Mouse (Mus musculus): Measurements from ENCODE around the gene Prkab1. TPM values are rescaled to one million over a fixed set of nuclear protein-coding genes. Genes with fewer than 3 reads are reported as not detected.

The Prkab1 gene
- polyA plus RNA-seq, 1 experiment = 27.7 TPM

DNA sequence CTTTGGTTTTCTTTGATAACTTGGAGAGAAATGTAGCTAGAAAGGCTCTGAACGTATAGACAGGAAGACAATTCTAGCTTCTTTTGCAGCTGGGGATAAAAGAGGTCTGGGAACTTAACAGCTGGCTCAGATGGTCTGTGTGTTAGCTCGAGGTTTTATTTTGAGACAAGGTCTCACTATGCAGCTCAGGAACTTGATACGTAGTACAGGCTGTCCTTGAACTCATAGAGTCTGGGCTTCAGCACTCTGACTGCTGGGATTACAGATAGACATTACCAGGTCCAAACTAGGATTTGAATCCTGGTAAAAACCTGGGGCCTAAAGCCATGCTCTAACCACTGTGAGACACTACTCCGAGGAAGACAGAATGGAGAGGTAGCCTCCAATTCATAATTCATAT is 21.9 kb upstream of the Prkab1 start:
- H3K27me3 ChIP-seq (ENCODE audit: control insufficient read depth, insufficient read depth, low read length, poor library complexity, severe bottlenecking) = no peaks in the 10 kb centered on the region
- no peak overlapping the region for H3K9ac ChIP-seq (ENCODE audit: low read depth, poor library complexity, severe bottlenecking)
- H3K4me3 ChIP-seq (ENCODE audit: low read depth, low read length) = no peak overlapping the region
- H3K9me3 ChIP-seq (replicated peaks; ENCODE audit: control insufficient read depth, insufficient read depth, low read length, poor library complexity, severe bottlenecking) = no peaks in the 10 kb centered on the region
- no peaks in the 10 kb centered on the region for H3K36me3 ChIP-seq (ENCODE audit: control insufficient read depth, insufficient read depth, low read length, poor library complexity, severe bottlenecking)
- H3K4me1 ChIP-seq (ENCODE audit: control insufficient read depth, insufficient read depth, low read length) = no peaks in the 10 kb centered on the region
- no peak overlapping the region for H3K27ac ChIP-seq (ENCODE audit: insufficient read depth, low read length)
- TF ChIP-seq EP300 (IDR thresholded peaks at IDR 0.05; ENCODE audit: insufficient read depth, low read depth, low read length) (no peak), CTCF (IDR thresholded peaks at IDR 0.05; ENCODE audit: low read depth, low read length) (no peak)

DNA sequence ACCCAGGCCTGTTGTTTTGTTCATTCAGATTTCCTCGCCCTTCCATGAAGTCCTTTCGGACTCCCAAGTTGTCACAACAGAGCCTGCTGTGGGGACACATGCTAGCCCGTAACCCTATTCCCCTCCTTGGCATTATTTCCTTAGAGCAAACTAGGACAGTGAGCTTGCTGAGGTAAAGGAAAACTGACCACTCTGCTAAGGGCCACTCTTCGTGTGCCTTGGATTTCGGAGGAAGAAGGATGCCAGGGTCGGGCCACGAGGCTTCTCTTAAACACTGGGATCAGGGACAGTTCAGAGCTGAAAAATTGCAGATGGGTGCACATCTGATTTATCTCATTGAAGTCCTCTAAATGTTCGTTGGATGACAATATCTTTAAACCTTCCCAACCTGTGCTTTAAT is 21.3 kb upstream of the Prkab1 start:
- TF ChIP-seq POLR2A (IDR thresholded peaks at IDR 0.05; ENCODE audit: insufficient read depth, low read length) (no peak), EP300 (IDR thresholded peaks at IDR 0.05; ENCODE audit: insufficient read depth, low read depth, low read length) (no peak)

DNA sequence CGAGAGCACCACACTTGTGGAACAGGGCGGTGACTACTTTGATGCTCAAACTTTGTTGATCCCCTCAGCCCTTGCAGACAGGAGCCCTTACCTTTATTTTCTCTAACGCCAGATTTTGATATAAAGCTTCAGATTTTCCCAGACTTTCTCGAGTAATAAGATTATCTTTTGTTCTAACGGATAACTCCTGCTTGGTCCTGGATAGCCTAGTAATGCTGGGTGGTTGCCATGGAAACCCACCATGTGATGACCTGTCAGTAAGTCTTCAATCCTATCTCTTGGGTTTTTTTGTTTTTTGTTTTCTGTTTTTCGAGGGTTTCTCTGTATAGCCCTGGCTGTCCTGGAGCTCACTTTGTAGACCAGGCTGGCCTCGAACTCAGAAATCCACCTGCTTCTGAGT is 17.9 kb upstream of the Prkab1 start:
- no peak for TF ChIP-seq POLR2A (IDR thresholded peaks at IDR 0.05; ENCODE audit: insufficient read depth, low read length)
- TF ChIP-seq EP300 (IDR thresholded peaks at IDR 0.05; ENCODE audit: insufficient read depth, low read depth, low read length) = no peak
- no peaks in the 10 kb centered on the region for H3K36me3 ChIP-seq (ENCODE audit: control insufficient read depth, insufficient read depth, low read length, poor library complexity, severe bottlenecking)

More for the DNA sequence above, 21.3 kb upstream of the Prkab1 start:
- Histone ChIP-seq H3K9ac (ENCODE audit: low read depth, poor library complexity, severe bottlenecking) (no peak overlapping the region), H3K36me3 (ENCODE audit: control insufficient read depth, insufficient read depth, low read length, poor library complexity, severe bottlenecking) (no peaks in the 10 kb centered on the region), H3K4me1 (ENCODE audit: control insufficient read depth, insufficient read depth, low read length) (peaks cover 1% of the 10 kb centered on the region), H3K27ac (ENCODE audit: insufficient read depth, low read length) (no peak overlapping the region), H3K9me3 (replicated peaks; ENCODE audit: control insufficient read depth, insufficient read depth, low read length, poor library complexity, severe bottlenecking) (no peaks in the 10 kb centered on the region), H3K4me3 (ENCODE audit: low read depth, low read length) (no peak overlapping the region), H3K27me3 (ENCODE audit: control insufficient read depth, insufficient read depth, low read length, poor library complexity, severe bottlenecking) (no peaks in the 10 kb centered on the region)

DNA sequence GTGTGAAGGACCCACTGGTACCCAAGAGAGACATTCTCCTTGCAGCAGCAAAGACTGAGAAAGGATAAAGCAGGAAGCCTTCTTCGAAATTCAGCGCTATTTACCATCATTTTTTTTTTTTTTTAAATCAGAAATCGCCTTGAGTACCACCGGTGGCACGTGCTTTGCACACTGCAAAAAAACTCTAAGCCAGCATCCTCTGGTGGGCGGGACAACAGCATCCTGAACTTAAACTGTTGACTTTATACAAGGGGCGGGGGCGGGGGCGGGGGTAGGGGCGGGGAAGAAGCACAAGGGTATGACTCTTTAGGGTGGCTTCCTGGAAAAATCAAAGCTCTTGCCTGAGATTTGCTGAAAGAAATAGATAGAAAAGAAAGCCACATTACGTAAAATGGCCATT is 15.4 kb upstream of the Prkab1 start:
- Histone ChIP-seq H3K9me3 (replicated peaks; ENCODE audit: control insufficient read depth, insufficient read depth, low read length, poor library complexity, severe bottlenecking) (no peaks in the 10 kb centered on the region), H3K4me3 (ENCODE audit: low read depth, low read length) (no peak overlapping the region), H3K9ac (ENCODE audit: low read depth, poor library complexity, severe bottlenecking) (0 out of 2 replicates have a peak overlapping the region, but pooled peaks have one; percentile 22), H3K27ac (ENCODE audit: insufficient read depth, low read length) (no peak overlapping the region), H3K27me3 (ENCODE audit: control insufficient read depth, insufficient read depth, low read length, poor library complexity, severe bottlenecking) (no peaks in the 10 kb centered on the region), H3K4me1 (ENCODE audit: control insufficient read depth, insufficient read depth, low read length) (peaks cover 6% of the 10 kb centered on the region), H3K36me3 (ENCODE audit: control insufficient read depth, insufficient read depth, low read length, poor library complexity, severe bottlenecking) (no peaks in the 10 kb centered on the region)
- no peak for TF ChIP-seq EP300 (IDR thresholded peaks at IDR 0.05; ENCODE audit: insufficient read depth, low read depth, low read length)
- no peak for TF ChIP-seq CTCF (IDR thresholded peaks at IDR 0.05; ENCODE audit: low read depth, low read length)
- no peak for TF ChIP-seq POLR2A (IDR thresholded peaks at IDR 0.05; ENCODE audit: insufficient read depth, low read length)

More for the DNA sequence above, 17.9 kb upstream of the Prkab1 start:
- Histone ChIP-seq H3K9me3 (replicated peaks; ENCODE audit: control insufficient read depth, insufficient read depth, low read length, poor library complexity, severe bottlenecking) (no peaks in the 10 kb centered on the region), H3K4me3 (ENCODE audit: low read depth, low read length) (no peak overlapping the region), H3K27me3 (ENCODE audit: control insufficient read depth, insufficient read depth, low read length, poor library complexity, severe bottlenecking) (no peaks in the 10 kb centered on the region), H3K27ac (ENCODE audit: insufficient read depth, low read length) (no peak overlapping the region), H3K4me1 (ENCODE audit: control insufficient read depth, insufficient read depth, low read length) (peaks cover 6% of the 10 kb centered on the region), H3K9ac (ENCODE audit: low read depth, poor library complexity, severe bottlenecking) (no peak overlapping the region)

DNA sequence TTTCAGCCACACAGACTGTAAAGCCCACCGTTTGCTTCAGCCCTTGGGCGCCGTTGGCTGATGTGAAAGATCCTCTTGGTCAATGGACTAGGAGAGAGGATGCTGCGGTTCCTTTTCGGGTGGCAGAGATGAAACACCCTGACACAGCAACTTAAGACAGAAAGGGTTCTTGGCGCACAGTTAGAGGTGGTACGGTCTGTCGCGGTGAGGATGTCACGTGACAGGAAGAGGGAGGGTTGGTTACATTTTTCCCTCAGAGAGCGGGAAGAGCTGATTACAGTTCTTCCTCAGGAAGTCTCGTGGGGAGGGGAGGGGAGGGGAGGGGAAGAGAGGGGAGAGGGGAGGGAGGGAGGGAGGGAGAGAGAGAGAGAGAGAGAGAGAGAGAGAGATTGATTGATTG is 13.4 kb upstream of the Prkab1 start:
- no peak for TF ChIP-seq POLR2A (IDR thresholded peaks at IDR 0.05; ENCODE audit: insufficient read depth, low read length)
- no peak for TF ChIP-seq EP300 (IDR thresholded peaks at IDR 0.05; ENCODE audit: insufficient read depth, low read depth, low read length)
- no peak for TF ChIP-seq CTCF (IDR thresholded peaks at IDR 0.05; ENCODE audit: low read depth, low read length)

DNA sequence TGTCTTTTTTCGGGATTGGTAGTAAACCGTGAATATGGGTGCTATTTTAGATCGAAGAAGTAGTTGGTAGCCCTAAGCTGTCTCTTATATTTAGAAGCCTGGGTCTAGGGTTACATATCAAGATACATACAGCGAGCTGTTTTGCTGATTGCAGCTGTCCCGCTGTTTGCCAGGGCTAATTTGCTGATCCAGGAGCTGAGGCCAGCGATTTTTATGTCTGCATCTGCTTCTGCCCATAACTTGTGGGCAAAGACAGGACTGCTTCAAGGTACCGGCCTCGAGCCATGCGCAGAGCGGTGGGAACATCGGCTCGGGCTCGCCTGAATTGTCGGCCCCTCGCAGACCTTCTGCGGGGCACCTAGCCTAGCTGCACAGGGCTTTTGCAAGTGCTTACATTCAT is 12.2 kb upstream of the Prkab1 start:
- 0 out of 2 replicates have a peak overlapping the region, but pooled peaks have one; percentile 21 for H3K9ac ChIP-seq (ENCODE audit: low read depth, poor library complexity, severe bottlenecking)
- no peak for TF ChIP-seq EP300 (IDR thresholded peaks at IDR 0.05; ENCODE audit: insufficient read depth, low read depth, low read length)
- no peak for TF ChIP-seq POLR2A (IDR thresholded peaks at IDR 0.05; ENCODE audit: insufficient read depth, low read length)
- TF ChIP-seq CTCF (IDR thresholded peaks at IDR 0.05; ENCODE audit: low read depth, low read length) = no peak
- H3K36me3 ChIP-seq (ENCODE audit: control insufficient read depth, insufficient read depth, low read length, poor library complexity, severe bottlenecking) = no peaks in the 10 kb centered on the region

More for the DNA sequence above, 13.4 kb upstream of the Prkab1 start:
- Histone ChIP-seq H3K27me3 (ENCODE audit: control insufficient read depth, insufficient read depth, low read length, poor library complexity, severe bottlenecking) (no peaks in the 10 kb centered on the region), H3K4me1 (ENCODE audit: control insufficient read depth, insufficient read depth, low read length) (peaks cover 6% of the 10 kb centered on the region), H3K9ac (ENCODE audit: low read depth, poor library complexity, severe bottlenecking) (peak overlapping the region; percentile 4; the same call in 1 of the 2 replicates), H3K27ac (ENCODE audit: insufficient read depth, low read length) (no peak overlapping the region), H3K36me3 (ENCODE audit: control insufficient read depth, insufficient read depth, low read length, poor library complexity, severe bottlenecking) (no peaks in the 10 kb centered on the region), H3K4me3 (ENCODE audit: low read depth, low read length) (peak overlapping the region; percentile 62), H3K9me3 (replicated peaks; ENCODE audit: control insufficient read depth, insufficient read depth, low read length, poor library complexity, severe bottlenecking) (no peaks in the 10 kb centered on the region)

More for the DNA sequence above, 12.2 kb upstream of the Prkab1 start:
- Histone ChIP-seq H3K27me3 (ENCODE audit: control insufficient read depth, insufficient read depth, low read length, poor library complexity, severe bottlenecking) (no peaks in the 10 kb centered on the region), H3K27ac (ENCODE audit: insufficient read depth, low read length) (no peak overlapping the region), H3K4me3 (ENCODE audit: low read depth, low read length) (no peak overlapping the region; the same call in 1 of the 2 replicates), H3K4me1 (ENCODE audit: control insufficient read depth, insufficient read depth, low read length) (peaks cover 6% of the 10 kb centered on the region), H3K9me3 (replicated peaks; ENCODE audit: control insufficient read depth, insufficient read depth, low read length, poor library complexity, severe bottlenecking) (no peaks in the 10 kb centered on the region)

Measured in ES-Bruce4 (cell line).